Mouse (Mus musculus): ENCODE results near the gene Ptpn14.

Gene Ptpn14

DNA sequence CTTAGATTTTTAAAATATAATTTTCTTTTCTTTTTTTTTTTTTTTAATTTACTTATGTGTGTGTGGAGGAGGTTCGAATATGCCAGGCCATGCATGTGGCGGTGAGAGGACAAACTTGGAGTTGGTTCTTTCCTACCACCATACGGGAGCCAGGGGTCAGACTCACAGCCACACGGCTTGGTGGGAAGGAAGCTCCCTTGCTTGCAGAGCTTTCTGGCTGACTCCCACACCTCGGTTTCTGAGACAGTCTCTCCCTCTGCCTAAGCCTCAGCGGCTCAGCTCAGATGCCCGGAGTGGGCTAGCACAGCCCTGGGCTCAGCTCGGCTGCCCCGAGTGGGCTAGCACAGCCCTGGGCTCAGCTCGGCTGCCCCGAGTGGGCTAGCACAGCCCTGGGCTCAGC lies 10.5 kb upstream of the Ptpn14 start:
- CTCF ChIA-PET: interaction anchor here (0.7 kb wide), 1 partner anchor 15 kb away, joined by 4 read pairs; no protein-coding TSS in a partner anchor

DNA sequence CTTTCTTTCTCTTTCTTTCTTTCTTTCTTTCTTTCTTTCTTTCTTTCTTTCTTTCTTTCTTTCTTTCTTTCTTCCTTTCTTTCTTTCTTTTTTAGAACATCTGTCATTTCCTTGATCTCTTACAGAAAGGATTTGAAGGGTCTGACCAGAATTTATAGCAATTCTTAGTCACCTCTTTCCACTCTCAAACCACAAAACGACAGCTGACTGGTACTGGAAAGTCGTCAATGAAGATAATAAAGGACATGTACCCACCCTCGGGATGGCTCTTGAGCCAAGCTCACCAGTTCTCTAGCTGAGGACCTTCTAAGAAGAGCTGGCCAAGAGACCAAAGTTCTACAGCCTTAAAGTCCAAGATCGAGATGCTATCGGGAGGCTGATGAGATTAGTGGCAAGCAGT lies 9.5 kb upstream of the Ptpn14 start:
- CTCF ChIA-PET: no interaction called here

DNA sequence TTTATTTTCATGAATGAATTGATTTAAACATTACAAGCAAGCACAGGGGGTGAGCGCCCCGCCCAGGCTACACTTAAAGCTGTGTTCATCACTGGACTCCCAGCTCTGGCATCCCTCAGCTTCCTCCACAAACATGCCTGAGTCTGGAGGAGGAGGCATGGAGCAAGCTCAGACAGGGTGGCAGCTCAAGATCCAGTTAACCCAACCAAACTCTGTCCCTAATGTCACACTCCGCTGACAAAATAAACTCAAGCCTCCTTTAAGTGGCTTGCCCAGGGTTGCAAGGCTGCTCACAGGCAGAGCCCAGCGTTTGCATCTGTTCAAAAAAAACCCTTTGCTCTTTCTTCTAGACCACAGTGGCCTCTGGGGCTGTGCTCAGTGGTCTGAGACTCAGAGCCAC lies 1.9 kb upstream of the Ptpn14 start:
- CTCF ChIA-PET: interaction anchor here (0.6 to 0.7 kb wide), 2 partner anchors 15 to 122 kb away, joined by 6 to 7 read pairs; no protein-coding TSS in a partner anchor

DNA sequence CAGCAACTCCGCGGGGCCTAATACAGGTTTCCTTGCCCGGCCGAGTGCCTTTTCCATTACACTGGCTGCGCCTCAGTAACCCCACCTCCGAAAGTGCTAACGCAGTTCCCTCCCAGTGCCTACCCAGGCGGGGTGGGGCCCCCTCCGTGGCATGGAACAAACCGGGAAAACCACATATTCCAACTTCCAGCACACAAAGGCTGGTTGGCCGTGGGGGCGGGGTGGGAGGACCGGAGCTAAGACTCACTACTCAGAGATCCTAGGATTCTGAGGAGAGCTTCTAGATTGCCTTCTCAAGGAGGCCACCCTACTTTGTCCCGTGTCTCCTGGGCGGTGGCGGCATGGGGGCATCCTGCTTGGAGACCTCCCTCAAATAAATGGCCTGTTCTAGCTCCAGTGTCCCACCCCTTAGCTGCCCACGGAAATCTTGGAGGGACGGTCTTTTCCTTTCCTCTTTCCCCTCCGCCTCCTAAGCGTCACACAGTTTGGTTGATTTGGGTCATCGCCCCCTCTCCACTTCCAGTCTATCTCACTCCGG lies 653 bp upstream of the Ptpn14 start:
- CTCF ChIA-PET: no interaction called here

DNA sequence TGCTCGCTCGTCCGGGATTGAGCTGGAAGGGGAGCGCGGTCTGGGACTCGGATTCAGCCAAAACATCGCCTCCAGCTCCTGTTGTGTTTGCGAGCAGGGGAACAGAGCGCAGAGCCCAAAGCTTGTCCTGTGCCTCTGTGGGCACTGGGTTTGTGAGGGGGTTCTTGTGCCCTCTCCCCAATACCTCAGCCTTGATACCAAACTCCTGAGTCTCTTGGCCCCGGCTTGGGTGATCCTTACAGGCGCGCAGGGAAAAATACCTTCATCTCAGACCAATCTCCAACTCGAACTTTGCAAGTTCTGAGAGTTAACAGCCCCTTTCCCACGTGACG lies 682 bp downstream of the Ptpn14 start:
- CTCF ChIA-PET: interaction anchor here (0.5 to 0.7 kb wide), 2 partner anchors 14 to 35 kb away, joined by 3 read pairs; no protein-coding TSS in a partner anchor

DNA sequence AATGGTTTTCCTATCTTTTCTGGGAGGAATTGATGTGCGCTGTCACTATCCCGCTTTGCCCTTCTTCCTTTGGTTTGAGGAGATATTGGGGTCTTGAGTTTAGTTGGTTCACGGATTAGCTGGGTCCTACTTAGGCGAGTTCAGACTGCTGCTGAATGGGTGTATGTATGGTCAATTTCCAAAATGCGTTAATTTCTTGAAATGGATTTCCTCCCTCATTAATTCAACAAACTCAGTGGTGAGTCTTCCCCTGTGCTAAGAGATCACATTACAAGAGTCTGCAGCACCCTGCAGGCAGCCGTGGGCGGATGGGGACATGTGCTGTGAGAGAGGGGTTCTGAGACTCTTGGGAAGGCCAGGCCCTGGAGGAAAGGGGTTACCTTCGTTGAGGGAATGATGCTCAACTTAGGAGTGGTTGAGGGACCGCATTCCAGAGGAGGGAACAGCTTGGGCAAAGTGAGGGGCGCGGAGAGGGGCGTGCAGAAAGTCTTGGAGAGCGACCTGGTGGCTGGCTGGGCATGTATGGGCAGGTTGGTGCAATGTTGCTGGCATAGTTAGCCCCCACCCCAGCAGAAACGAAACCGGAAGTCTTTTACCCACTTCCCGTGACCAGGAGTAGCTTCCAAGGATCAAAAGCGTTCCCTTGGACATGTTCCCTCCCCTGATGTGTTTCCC lies 1.2 kb downstream of the Ptpn14 start:
- CTCF ChIA-PET: interaction anchor here (0.5 kb wide), 1 partner anchor 34 kb away, joined by 3 read pairs; no protein-coding TSS in a partner anchor

DNA sequence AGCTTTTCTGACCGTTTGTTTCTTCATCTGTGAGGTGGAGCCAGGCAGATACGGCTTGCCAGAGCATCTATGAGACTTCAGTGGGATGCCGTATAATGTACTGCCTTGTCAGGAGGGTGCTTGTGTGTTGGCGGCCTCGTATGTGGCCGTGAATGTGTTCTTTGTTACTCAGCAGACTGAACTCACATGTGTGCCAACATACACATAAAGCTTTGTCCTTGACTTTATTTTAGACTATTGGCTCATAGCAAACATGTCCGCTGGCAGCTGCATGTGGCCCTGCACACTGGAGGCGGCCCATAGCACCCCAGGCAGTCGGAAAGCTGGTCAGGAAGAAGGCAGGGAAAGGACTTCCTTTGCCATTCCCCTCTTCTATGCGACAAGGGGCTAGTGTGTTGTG lies 3.6 kb downstream of the Ptpn14 start:
- CTCF ChIA-PET: no interaction called here

DNA sequence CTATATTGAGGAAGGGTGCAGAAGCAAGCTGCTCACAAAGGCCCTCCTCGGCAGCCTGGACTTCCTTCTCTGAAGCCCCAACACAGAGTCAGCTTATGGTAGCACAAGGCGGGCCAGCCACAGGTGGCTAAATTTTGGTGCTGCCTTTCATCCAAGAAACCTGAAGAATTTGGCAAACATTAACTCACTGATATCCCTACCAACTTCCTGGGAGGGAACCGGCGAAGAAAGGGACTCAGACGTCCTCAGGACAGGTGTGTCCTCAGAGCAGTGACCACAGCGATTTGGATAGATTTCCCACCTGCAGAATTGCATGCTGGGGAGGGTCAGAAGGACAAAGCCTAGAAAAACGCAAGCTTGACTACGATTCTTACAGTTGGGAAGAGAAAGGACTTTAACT lies 4.1 kb downstream of the Ptpn14 start:
- CTCF ChIA-PET: no interaction called here

DNA sequence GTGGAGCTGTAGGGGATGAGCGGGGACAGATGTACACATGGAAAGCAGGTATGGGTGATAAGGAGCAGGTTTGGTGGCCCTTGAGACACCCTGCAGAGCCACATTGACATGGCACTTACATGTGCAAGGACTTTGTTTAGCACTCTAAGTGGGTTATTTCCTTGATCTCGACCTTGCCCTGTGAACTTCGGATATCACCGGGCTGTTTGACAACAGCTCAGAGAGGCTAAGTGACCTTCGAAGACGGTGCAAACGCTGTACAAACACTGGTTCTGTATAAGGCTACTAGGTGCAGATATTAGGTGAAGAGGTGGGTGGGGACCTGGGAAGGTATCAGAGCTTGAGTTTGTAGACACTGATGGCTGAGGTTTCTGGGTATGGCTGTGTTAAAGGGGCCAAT lies 12.0 kb downstream of the Ptpn14 start:
- CTCF ChIA-PET: no interaction called here

DNA sequence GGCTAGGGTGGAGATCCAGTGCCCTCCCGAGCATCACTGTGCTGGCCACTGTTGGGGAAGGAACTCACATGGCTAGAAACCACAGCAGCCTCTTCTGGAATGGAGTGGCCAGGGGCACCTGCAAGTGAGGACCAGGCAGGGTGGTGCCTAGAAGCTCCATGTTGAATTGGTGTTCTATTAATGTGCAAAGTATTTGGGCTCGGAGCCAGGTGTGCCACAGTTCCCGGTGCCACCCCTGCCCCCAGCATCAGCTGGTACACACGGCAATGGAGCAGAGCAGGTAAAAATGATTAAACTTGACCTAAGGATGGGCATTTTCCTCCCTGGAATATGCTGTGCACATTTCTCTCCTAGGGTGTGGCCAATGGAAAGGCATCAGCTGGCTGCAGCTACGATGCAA lies 14.0 kb downstream of the Ptpn14 start:
- CTCF ChIA-PET: no interaction called here

DNA sequence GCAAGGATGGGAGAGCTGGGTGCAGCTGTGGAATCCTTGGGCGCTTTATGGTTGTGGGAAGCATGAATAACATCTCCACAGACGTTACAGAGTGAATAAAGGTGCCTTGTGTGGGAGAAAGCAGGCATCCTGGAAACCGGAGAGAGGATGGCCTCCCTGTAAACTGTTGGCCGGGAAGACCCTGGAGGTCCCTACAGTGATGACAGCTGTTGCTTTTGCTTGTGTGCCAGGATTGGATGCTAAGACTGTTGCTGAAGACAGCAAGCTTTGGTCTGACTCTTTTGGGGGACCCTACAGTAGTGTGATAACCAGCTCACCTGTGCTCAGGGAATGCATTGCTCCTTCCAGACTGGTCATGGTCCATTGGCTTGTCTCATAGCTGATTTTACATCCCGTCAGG lies 15.1 kb downstream of the Ptpn14 start:
- CTCF ChIA-PET: interaction anchor here (1.0 kb wide), 1 partner anchor 15 kb away, joined by 3 read pairs; no protein-coding TSS in a partner anchor

DNA sequence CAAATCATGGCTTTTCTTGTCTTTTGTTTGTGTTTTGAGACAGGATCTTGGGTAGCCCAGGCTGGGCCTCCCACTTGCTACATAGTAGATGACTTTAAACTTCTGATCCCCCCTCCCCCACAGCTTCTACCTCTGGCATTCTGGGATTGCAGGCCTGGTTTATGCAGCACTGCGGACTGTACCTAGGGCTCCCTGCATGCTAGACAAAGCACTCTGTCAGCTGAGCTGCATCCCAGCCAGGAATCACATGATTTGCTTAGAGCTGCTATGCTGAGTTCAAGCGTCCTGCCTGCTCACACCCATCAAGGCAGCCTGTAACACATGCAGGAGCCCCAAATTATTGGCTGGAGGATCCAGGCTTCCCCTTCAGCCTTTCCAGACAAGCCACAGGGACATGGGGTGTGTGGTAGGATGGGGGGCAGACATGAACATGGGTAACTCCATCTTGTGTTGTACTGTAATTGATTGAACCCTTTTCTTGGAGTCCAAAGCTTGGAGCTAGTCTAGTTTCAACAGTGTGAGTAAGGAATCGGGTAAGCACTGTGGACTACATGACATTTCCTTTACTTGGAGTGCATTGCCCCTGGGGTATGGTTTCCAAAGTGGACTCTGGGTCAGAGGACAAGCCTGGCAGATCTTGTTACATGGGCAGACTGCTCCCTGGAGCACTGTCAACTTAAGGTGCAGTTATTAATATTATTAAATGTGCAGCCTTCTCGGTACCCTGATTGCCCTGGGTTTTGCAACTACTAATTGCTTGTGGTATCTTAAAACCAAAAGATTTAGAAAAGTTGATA lies 17.0 kb downstream of the Ptpn14 start:
- CTCF ChIA-PET: interaction anchor here (0.6 to 0.7 kb wide), 2 partner anchors 18 to 1760 kb away, joined by 4 read pairs; no protein-coding TSS in a partner anchor

DNA sequence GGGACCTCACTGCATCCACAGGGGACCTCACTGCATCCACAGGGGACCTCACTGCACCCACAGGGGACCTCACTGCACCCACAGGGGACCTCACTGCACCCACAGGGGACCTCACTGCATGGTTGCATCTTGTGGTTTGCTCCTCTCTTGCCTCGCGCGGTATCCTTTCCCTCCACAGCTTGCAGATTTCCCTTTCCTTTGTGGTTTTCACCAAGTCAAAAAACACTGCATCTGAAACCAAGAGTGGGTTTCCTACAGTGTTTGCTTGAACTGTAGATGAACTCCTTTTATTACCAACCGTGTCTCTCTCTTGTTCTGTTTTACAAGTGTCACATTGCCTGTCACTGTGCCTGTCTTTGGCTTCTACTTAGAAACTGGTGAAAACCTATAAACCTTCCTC lies 18.5 kb downstream of the Ptpn14 start:
- CTCF ChIA-PET: no interaction called here

DNA sequence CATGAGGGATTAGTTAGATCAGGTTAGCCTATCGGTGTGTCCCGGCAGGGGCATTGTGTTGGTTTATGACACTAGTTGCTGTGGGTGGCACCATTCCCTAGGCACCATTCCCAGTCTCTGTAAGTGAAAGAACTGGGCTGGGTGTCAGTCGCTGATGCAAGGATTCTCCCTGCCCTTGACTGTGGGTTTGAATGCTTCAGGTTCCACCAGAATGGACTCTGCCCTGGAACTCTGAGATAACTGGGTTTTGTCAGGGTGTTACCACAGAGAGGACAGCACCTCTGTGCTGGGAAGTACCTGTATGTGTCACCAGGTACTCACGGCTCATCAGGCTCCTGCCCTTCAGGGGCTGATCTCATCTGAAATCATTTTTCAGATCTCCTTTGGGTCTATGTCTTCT lies 21.7 kb downstream of the Ptpn14 start:
- CTCF ChIA-PET: no interaction called here

DNA sequence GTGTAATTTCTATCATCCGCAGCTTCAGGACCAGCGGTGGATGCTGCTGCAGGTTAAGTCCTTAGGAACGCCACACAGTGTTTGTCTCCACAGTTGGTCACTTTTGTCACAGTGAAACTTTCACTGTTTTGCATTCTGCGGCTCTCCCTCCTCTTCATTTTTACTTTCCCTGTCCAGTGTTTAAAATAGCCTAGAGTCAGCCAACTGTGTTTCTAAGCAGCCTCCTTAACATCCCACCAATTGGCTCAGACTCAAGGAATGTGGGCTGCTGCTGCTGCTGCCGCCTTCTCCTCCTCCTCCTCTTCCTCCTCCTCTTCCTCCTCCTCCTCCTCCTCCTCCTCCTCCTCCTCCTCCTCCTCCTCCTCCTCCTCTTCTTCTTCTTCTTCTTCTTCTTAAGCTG lies 22.2 kb downstream of the Ptpn14 start:
- CTCF ChIA-PET: no interaction called here

DNA sequence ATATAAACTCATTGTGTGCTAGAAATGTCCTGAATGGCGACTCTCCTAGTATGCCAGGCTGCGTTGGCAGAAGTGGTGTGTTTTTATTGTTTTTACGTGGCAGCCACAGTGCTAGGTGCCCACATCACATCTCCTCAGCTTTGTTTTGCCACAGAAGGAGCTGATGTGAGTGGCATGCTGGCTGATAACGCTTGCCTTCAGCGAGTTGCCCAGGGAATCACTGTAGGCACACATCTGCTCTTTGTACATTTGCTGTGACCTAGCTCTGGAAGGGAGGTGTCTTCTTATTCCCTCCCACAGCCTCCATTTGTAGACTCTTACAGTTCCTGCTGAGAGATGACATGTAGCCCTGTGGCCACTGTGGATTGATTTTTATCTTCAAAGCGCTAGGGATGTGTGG lies 24.2 kb downstream of the Ptpn14 start:
- CTCF ChIA-PET: no interaction called here

DNA sequence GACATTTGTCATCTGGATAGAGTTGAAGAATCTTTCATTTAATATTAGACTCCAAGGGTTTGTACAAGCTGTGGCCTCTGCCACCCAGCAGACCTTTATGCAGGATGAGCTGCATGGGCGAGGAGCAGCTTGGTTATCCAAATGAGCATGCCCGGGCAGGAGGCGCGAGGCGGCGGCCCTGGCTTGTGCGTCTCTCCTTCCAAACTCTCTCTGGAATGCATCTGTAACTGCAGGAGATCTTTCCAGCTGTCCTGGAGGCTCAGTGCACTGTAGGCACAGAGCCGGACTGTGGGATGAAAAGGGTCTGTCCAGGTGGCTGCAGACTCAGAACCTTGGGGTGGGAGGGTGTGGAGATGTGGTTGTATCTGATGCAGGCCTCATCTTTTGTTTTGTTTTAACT lies 27.0 kb downstream of the Ptpn14 start:
- CTCF ChIA-PET: no interaction called here

DNA sequence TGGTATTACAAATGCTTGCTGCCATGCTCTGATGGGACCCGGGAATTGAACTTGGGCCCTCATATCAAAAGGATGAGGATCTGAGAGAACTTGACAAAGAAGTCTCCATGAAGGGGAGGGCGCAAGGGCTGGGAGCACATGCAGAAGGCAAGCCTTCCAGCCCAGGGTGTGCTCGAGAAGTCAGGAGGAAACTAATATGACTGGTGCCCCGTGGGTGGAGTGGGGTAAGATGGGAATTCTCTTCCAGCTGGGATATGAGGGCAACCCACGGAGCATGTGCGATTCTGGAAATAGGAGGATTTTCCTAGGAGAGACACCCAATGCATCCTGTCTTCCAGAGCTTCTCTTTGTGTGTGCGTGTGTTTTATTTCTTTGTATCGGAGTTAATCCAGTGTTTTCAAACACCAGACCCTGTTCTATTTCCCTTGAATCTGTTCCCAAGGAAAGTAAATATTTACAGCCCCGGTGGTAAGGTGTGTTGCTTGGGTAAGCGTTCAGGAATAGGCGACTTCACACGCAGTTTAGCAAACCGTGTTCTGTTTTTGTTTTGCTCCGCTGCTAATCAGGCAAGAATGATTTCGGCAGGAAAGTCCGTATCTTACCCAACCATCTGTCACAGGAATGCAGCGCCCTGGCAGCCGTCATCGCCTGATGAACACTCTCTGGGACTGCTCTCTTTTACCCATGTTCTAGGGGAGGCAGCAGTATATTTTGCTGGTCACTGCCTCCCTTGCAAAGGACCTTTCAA lies 28.4 kb downstream of the Ptpn14 start:
- CTCF ChIA-PET: no interaction called here

DNA sequence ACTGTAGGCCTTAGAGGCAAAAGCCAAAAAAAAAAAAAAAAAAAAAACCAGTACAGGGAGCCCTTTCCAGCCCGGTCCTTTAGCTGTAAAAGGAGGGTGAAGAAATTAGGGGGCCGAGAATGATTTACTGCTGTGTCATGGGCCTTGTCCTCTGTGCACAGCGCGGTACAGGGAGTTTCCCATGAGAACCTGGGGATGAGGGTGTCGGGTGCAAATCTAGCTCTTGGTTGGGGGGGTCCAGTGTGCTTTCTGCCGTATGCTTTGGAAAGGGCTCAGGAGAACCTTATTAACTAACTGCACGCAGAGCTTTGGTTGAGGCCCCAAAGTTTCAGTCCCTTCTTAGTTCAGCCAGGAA lies 29.0 kb downstream of the Ptpn14 start:
- CTCF ChIA-PET: no interaction called here

DNA sequence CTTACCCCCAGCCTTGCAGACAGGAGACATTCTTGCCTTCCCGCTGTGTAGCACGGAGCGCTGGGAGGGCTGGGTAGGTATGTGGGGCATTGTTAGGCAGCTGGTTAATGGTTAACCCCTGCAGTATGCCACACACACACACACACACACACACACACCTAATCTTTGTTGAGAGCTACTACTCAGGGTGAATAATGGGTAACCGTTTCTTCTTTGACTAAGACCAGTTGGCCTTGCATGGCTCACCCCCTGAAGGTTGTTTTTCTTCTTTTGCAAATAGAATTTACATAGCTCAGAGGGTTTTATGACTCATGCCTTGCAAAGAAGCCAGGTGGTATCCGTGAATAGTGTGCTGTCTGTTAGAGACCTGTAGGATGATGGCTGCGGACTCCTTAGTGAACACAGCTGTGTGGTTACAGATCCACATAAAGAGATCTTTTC lies 33.5 kb downstream of the Ptpn14 start:
- CTCF ChIA-PET: no interaction called here

DNA sequence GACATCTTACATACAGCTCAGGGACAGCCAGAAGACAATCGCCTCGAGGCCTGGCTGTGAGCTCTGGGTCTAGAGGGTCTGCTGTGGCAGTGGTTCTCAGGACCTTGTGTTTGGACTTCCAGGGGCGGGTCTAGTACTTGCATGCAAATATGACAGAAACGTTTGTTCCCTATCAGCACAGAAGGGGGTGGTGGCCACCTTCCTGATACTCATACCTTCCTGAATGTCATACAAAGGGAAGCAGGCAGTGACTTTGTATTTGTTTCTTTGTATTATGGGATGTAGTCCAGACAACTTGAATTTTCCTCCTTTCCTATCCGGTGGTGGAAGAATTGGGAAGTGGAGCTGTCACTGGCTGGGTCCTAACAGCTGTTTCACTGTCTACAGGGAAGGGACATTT lies 36.2 kb downstream of the Ptpn14 start:
- CTCF ChIA-PET: interaction anchor here (0.7 kb wide), 1 partner anchor 36 kb away, joined by 3 read pairs; no protein-coding TSS in a partner anchor

DNA sequence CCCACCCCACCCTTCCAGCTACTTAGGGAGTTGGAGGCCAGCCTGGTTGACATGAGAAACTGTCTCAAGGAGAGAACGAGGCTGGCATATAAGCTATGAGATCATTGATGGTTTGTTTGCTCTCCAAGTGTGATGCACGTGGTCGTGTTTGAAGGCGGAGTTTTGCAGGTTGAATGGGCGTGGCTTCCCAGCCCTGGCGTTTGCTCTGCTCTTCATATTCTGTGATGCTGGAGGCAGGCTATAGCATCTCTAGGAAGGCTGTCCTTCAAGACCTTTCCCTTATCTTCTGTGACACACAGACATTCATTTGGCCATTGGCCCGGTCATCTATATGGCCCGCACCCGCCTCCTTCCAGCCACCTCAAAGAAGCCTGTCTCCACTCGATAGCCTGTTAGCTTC lies 39.1 kb downstream of the Ptpn14 start:
- CTCF ChIA-PET: no interaction called here

Measured in spleen, embryonic (tissue).